17 mouse cellular contexts compared by ENCODE assay signal in genomic region chr8:36348067-36348466, GRCm38 (mm10).
"Had no signal": no experiment of that assay in that cellular context is flagged by ENCODE, and none has a peak within 500 bp of the region (broad histone marks: within the 10 kb centered on the region; RNA-seq: fewer than 3 reads in every experiment).

No protein-coding gene starts in this region.

- DNase-seq: left cerebral cortex, postnatal 4 days; liver; liver, embryonic 13.5 days; liver, postnatal 0 days; lung, adult 18-20 months; lung, adult 2 months; lung, embryonic 14.5 days; lung, postnatal 10 days; lung, postnatal 14 days; lung, postnatal 36 days; lung, postnatal 4 days; midbrain, embryonic 14.5 days had no signal

- ATAC-seq: liver, embryonic 12.5 days; liver, postnatal 0 days; lung, postnatal 0 days; midbrain, embryonic 13.5 days; midbrain, embryonic 15.5 days; midbrain, embryonic 16.5 days had no signal
